Mouse (Mus musculus): ENCODE measurements around the gene Olfr943. TPM values are rescaled to one million over a fixed set of nuclear protein-coding genes. Genes with fewer than 3 reads are reported as not detected.

The Olfr943 gene
- not detected for total RNA-seq (2021)
- long read RNA-seq, experiment 1, result 0 reads
- long read RNA-seq, experiment 2, result 0 reads

- intact Hi-C loops (cut with DNase I), result no loop called here
- H3K4me3 ChIP-seq, result no peak within 1 kb of the TSS
- no peak for DNase-seq
- no peak for TF ChIP-seq CTCF (IDR thresholded peaks at IDR 0.05)
- H3K27ac ChIP-seq, result no peak within 1 kb of the TSS
These were observed at the start of gene Olfr943 for GRCm38 (mm10) chr9:39166004-39166403. TSS of gene Olfr943 (plus strand) at chr9:39166304.

- intact Hi-C loops (cut with DNase I), result no loop called here
These were observed 38.8 kb upstream of the Olfr943 start for GRCm38 (mm10) chr9:39127326-39127725.

GRCm38 (mm10) chr9:39127831-39128230 lies 38.3 kb upstream of the Olfr943 start, which contains the start of gene Olfr27:
TSS of gene Olfr27 (plus strand) at chr9:39128131.
- intact Hi-C loops (cut with DNase I), result no loop called here
- DNase-seq, result no peak
- TF ChIP-seq CTCF (IDR thresholded peaks at IDR 0.05), result no peak
- Histone ChIP-seq H3K4me3 (no peak within 1 kb of the TSS), H3K27ac (no peak within 1 kb of the TSS)

More at GRCm38 (mm10) chr9:39127326-39127725, 38.8 kb upstream of the Olfr943 start:
- no peak for DNase-seq
- Histone ChIP-seq H3K4me3 (no peak overlapping the region), H3K27ac (no peak overlapping the region)
- TF ChIP-seq CTCF (IDR thresholded peaks at IDR 0.05), result no peak

- Histone ChIP-seq H3K27ac (no peak overlapping the region), H3K4me3 (no peak overlapping the region)
- no peak for TF ChIP-seq CTCF (IDR thresholded peaks at IDR 0.05)
- intact Hi-C loops (cut with DNase I), result no loop called here
- no peak for DNase-seq
These were observed 13.7 kb upstream of the Olfr943 start for GRCm38 (mm10) chr9:39152401-39152800.

DNA sequence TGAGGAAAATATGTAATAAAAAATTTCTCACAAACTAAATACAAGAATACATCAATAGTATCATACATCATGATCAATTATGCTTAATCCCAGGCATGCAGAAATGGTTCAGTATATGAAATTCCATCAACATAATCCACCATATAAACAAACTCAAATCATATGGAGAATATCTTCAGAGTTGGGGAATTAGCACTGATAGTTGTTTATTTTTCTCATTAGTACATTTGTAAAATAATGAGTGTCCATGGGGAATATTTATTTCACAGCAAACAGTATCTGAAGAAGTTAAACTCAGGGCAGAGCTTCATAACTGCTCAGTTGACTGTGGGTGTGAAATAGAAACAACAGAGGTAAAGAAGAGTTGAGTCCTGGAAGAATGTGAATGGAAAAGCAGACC lies 35.5 kb downstream of the Olfr943 start, which contains the start of gene Olfr944:
TSS of gene Olfr944 (plus strand) at position 301 of the 400 bp plus-strand sequence.
- no peak for TF ChIP-seq CTCF (IDR thresholded peaks at IDR 0.05)
- intact Hi-C loops (cut with DNase I), result no loop called here
- H3K27ac ChIP-seq, result no peak within 1 kb of the TSS
- no peak for DNase-seq
- H3K4me3 ChIP-seq, result no peak within 1 kb of the TSS

Other genes starting within 250 kb of the Olfr943 start
- gene Olfr930, start 236.5 kb upstream of the Olfr943 start, total RNA-seq (2021), result not detected
- not detected for gene Olfr933, start 194.0 kb upstream of the Olfr943 start, total RNA-seq (2021)
- gene Olfr934, start 178.0 kb upstream of the Olfr943 start, total RNA-seq (2021), result not detected
- not detected for gene Olfr935, start 166.6 kb upstream of the Olfr943 start, total RNA-seq (2021)
- gene Olfr146, start 142.9 kb upstream of the Olfr943 start, total RNA-seq (2021), result not detected
- gene Olfr937, start 101.4 kb upstream of the Olfr943 start, total RNA-seq (2021), result not detected
- not detected for gene Olfr938, start 87.4 kb upstream of the Olfr943 start, total RNA-seq (2021)
- not detected for gene Olfr27, start 38.2 kb upstream of the Olfr943 start, total RNA-seq (2021)
- not detected for gene Olfr944, start 35.6 kb downstream of the Olfr943 start, total RNA-seq (2021)
- not detected for gene Olfr1537, start 83.7 kb downstream of the Olfr943 start, total RNA-seq (2021)
- gene Olfr945, start 110.5 kb downstream of the Olfr943 start, total RNA-seq (2021), result not detected
- gene Olfr948, start 159.7 kb downstream of the Olfr943 start, total RNA-seq (2021), result not detected
- not detected for gene Olfr951, start 221.1 kb downstream of the Olfr943 start, total RNA-seq (2021)